Mouse (Mus musculus): ENCODE results near the gene Zbtb32.

DNA sequence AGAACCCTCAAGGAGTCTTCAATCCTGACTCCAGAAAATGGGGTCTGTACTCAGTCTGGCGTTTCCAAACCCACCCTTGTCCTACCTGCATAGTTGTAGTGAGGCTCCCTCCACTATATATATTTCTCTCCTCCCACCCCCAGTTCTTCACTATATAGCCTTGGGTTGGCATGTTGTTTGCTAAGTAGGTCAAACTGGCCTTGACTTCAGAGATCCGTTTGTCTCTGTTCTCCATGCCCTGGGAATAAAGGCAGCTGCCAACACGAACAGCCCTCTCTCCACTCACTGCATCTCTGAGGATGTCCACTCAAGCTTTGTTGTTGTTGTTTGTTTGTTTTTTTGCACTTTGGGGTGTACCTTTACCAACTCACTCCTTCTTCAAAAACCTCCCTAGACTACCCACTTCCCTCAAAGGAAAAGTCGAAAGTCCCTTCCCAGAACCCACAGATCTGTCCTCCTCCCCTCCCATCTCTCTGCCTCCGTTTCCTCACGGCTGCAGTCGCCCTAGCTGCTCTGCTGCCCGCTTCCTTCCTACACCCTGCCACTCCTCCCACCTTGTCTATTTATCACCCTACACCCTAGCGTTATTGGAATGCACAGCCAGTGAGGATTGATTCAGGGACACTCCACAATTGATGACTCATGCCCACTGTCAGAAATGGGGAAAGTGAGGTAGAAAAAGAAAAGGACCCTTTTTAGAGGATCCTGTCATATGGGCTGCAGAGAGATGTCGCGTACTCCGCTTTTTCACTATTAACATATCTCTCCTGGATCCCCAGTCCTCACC lies 39.9 kb downstream of the Zbtb32 start:
- TF ChIP-seq MXI1 (IDR thresholded peaks at IDR 0.05; ENCODE audit: low read depth, low read length) (no peak), POLR2A (IDR thresholded peaks at IDR 0.05; ENCODE audit: control insufficient read depth in 1 of 2, insufficient read depth in 1 of 2, low read depth in 1 of 2, low read length in 2 of 2, poor library complexity in 1 of 2) (no peak), MAFK (IDR thresholded peaks at IDR 0.05; ENCODE audit: borderline replicate concordance, low read depth, low read length) (no peak), CTCF (IDR thresholded peaks at IDR 0.05 in 2 of 3, conservative IDR thresholded peaks at IDR 0.05 in 1 of 3; ENCODE audit: control insufficient read depth in 1 of 3, insufficient read depth in 1 of 3, low read depth in 2 of 3, low read length in 3 of 3, poor library complexity in 1 of 3, severe bottlenecking in 1 of 3) (no peak), EP300 (IDR thresholded peaks at IDR 0.05; ENCODE audit: low read depth in 1 of 2, low read length in 2 of 2) (no peak), GABPA (IDR thresholded peaks at IDR 0.05; ENCODE audit: low read depth, low read length) (no peak), USF1 (IDR thresholded peaks at IDR 0.05; ENCODE audit: low read depth, low read length) (no peak), JUND (IDR thresholded peaks at IDR 0.05; ENCODE audit: low read depth, low read length) (no peak), USF2 (IDR thresholded peaks at IDR 0.05; ENCODE audit: borderline replicate concordance in 1 of 2, insufficient read depth in 1 of 2, low read depth in 1 of 2, low read length in 2 of 2) (no peak), UBTF (IDR thresholded peaks at IDR 0.05; ENCODE audit: borderline replicate concordance, insufficient read depth, low read depth, low read length) (no peak), NRF1 (IDR thresholded peaks at IDR 0.05; ENCODE audit: insufficient read depth, low read depth, low read length, poor library complexity, severe bottlenecking) (no peak), MYC (IDR thresholded peaks at IDR 0.05; ENCODE audit: low read depth, low read length) (no peak), MAX (IDR thresholded peaks at IDR 0.05; ENCODE audit: low read length) (no peak)
